Mouse (Mus musculus) CH12.LX (cell line): ENCODE measurements around the gene Rpl39.

Source experiments
- CHD2 ChIP-seq: IDR thresholded peaks from 2 replicates; pipeline ENCODE4 v1.6.1; 2011; ENCODE audit warnings: low read length, improper control_type of control experiment
- CTCF ChIP-seq, 2 experiments: IDR thresholded peaks in 1 of 2; conservative IDR thresholded peaks in 1 of 2; 2 replicates each; pipeline ENCODE4 v1.5.1; 2011 to 2012; ENCODE audit warnings: low read depth in 2 of 2, low read length in 2 of 2, improper control_type of control experiment in 1 of 2, inconsistent platforms in 1 of 2, mild to moderate bottlenecking in 1 of 2, moderate library complexity in 1 of 2
- MAZ ChIP-seq: IDR thresholded peaks from 2 replicates; pipeline ENCODE4 v1.6.1; 2012; ENCODE audit warnings: low read depth, mild to moderate bottlenecking, inconsistent platforms, low read length, improper control_type of control experiment, moderate library complexity
- POLR2A ChIP-seq: IDR thresholded peaks from 2 replicates; pipeline ENCODE4 v1.6.1; 2011; ENCODE audit warnings: low read depth, mild to moderate bottlenecking, improper control_type of control experiment, low read length
- TCF12 ChIP-seq: IDR thresholded peaks from 2 replicates; pipeline ENCODE4 v1.6.1; 2014; ENCODE audit warnings: low read depth, mild to moderate bottlenecking, inconsistent platforms, low read length, improper control_type of control experiment

DNA sequence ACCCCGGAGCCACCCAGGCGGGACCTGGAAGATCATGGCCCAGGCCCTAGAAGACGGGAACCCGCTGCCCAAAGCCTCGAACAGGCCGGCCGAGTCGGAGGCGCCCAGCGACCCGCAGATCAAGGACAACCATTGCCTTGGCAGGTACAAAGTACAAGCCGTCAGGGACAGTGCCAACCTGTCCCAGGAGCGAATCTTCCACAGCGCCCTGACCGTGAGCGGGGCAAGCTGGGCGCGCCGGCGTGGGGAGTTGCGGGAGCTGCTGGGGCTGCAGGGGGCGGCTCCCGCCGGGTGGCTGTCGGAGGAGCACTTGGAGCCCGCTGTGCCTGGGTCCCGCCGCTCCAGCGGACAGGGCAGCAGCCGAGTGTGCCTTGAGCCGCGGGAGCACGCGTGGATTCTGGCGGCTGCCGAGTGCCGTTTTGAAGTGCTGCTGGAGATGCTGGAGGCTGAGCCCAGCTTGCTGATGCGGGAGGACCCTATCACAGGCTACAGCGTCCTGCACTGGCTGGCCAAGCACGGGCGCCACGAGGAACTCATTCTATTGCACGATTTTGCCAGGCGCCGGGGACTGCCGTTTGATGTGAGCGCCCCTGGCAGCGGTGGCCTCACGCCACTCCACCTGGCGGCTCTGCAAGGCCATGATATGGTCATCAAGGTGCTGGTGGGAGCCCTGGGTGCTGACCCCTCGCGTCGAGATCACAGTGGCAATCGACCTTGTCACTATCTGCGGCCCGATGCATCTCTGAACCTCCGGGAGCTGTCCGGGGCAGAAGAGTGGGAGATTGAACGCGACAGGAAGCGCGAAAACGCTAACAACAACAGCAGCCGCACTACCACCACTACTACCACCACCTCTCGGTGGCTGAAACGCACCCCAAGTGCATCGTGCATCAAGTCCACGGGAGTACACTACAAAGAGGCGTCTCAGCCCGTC is 36.0 kb downstream of the Rpl39 start:
- no peak for TF ChIP-seq CHD2
- TF ChIP-seq TCF12 = no peak
- no peak for TF ChIP-seq CTCF (conservative IDR thresholded peaks at IDR 0.05 in 1 of 2, IDR thresholded peaks at IDR 0.05 in 1 of 2; ENCODE audit: low read depth in 2 of 2, low read length in 2 of 2)
- TF ChIP-seq MAZ = no peak
- no peak for TF ChIP-seq POLR2A
